Mouse (Mus musculus) intestine, embryonic 16.5 days (tissue): Measurements from ENCODE around the gene Pgm2l1. TPM values are rescaled to one million over a fixed set of nuclear protein-coding genes. Genes with fewer than 3 reads are reported as not detected.
"Not testable (repeated sequence)": the region's sequence is repeated elsewhere in the genome, so short reads cannot be mapped to it uniquely, and the experiment has no call there.

ENCODE experiments used
- ATAC-seq: fragments of 200-750 bp; cut with Nextera tagmentation; 2 replicates; pipeline ENCODE4 v1.8.0; 2017; ENCODE audit warnings: moderate TSS enrichment, moderate library complexity
- H3K27ac ChIP-seq: fragments of 300-500 bp; sonication (generic); 2 replicates; pipeline ENCODE4 v1.5.1; 2014; ENCODE audit warnings: mild to moderate bottlenecking, low read length
- H3K27me3 ChIP-seq: fragments of 300-500 bp; sonication (generic); replicated peaks from 2 replicates; pipeline ENCODE4 v1.6.1; 2014; ENCODE audit warnings: low read length, control low read depth, mixed read lengths; ENCODE audit not compliant: control insufficient read depth, insufficient read depth
- H3K36me3 ChIP-seq: fragments of 300-500 bp; sonication (generic); 2 replicates; pipeline ENCODE4 v1.6.1; 2014; ENCODE audit warnings: low read length, control low read depth; ENCODE audit not compliant: control insufficient read depth, insufficient read depth
- H3K4me1 ChIP-seq: fragments of 300-500 bp; sonication (generic); 2 replicates; pipeline ENCODE4 v1.6.1; 2014; ENCODE audit warnings: low read length, control low read depth, mixed read lengths; ENCODE audit not compliant: control insufficient read depth, insufficient read depth
- H3K4me2 ChIP-seq: fragments of 300-500 bp; sonication (generic); 2 replicates; pipeline ENCODE4 v1.6.1; 2014; ENCODE audit warnings: low read depth, low read length, control low read depth
- H3K4me3 ChIP-seq: fragments of 300-500 bp; sonication (generic); 2 replicates; pipeline ENCODE4 v1.5.1; 2014; ENCODE audit warnings: mild to moderate bottlenecking, low read length
- H3K9ac ChIP-seq: fragments of 300-500 bp; sonication (generic); 2 replicates; pipeline ENCODE4 v1.6.1; 2014; ENCODE audit warnings: low read depth, low read length
- H3K9me3 ChIP-seq: fragments of 300-500 bp; sonication (generic); 2 replicates; pipeline ENCODE4 v1.6.1; 2016; ENCODE audit warnings: low read length, control low read depth; ENCODE audit not compliant: control insufficient read depth
- WGBS: fragments of 180-500 bp; shearing (Covaris S2); extraction: QIAGEN DNeasy Blood & Tissue Kit; methylation state at CpG from one replicate; pipeline ENCODE4 v1.1.7; 2014; 5-methylcytosine and 5-hydroxymethylcytosine counted together
- polyA plus RNA-seq: library from polyadenylated mRNA; unstranded; fragments of >200 nt; fragmentation: Nextera tagmentation; extraction: Ambion mirVana; gene quantifications from 2 replicates; pipeline ENCODE4 v1.2.1, GENCODE M21; 2015

Gene Pgm2l1
- polyA plus RNA-seq, 1 experiment from 2014 or later, result 2.0 TPM

- no peak overlapping the region for H3K4me3 ChIP-seq
- H3K27ac ChIP-seq, result no peak overlapping the region
- no peak overlapping the region for H3K9ac ChIP-seq
- no peak for ATAC-seq
- no peak overlapping the region for H3K4me2 ChIP-seq
- H3K36me3 ChIP-seq, result no peaks in the 10 kb centered on the region
- H3K4me1 ChIP-seq, result no peaks in the 10 kb centered on the region
- WGBS, result 71% methylated on average over 1 of the region's 1 CpGs
- H3K9me3 ChIP-seq, result no peaks in the 10 kb centered on the region
- no peaks in the 10 kb centered on the region for H3K27me3 ChIP-seq
Observed at GRCm38 (mm10) chr7:100243007-100243406, 15.8 kb downstream of the Pgm2l1 start.

DNA sequence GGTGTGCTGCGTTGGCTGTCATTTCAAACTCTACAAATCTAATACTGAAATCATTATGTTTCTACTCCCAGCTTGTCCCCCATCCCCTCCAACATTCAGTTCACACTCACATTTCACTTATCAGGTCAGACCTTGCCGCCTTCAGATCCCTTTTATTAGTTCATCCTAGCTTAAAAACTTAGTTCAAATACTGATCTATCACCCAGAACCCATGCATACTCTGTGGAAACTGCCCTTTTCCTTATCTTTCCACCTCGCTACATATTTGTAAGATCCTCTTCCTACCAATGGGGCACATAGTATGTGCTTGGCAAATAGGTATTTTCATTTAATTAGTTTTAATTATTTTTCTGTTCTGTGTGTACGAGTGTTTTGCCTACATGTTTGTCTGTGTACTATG, 17.0 kb downstream of the Pgm2l1 start:
- H3K4me3 ChIP-seq, result no peak overlapping the region
- H3K9ac ChIP-seq, result no peak overlapping the region
- no peak for ATAC-seq
- H3K9me3 ChIP-seq, result no peaks in the 10 kb centered on the region
- no peaks in the 10 kb centered on the region for H3K36me3 ChIP-seq
- no peak overlapping the region for H3K27ac ChIP-seq
- no peaks in the 10 kb centered on the region for H3K4me1 ChIP-seq
- H3K4me2 ChIP-seq, result no peak overlapping the region
- no peaks in the 10 kb centered on the region for H3K27me3 ChIP-seq
- WGBS, result 86% methylated on average over 4 of the region's 4 CpGs

- no peaks in the 10 kb centered on the region for H3K9me3 ChIP-seq
- H3K27ac ChIP-seq, result no peak overlapping the region
- no peak overlapping the region for H3K4me2 ChIP-seq
- WGBS, result 91% methylated on average over 3 of the region's 3 CpGs
- no peak overlapping the region for H3K4me3 ChIP-seq
- H3K36me3 ChIP-seq, result no peaks in the 10 kb centered on the region
- no peaks in the 10 kb centered on the region for H3K4me1 ChIP-seq
- no peak for ATAC-seq
- H3K27me3 ChIP-seq, result no peaks in the 10 kb centered on the region
- H3K9ac ChIP-seq, result no peak overlapping the region
Observed at GRCm38 (mm10) chr7:100245176-100245575, 18.0 kb downstream of the Pgm2l1 start.

- ATAC-seq, result no peak
- Histone ChIP-seq H3K27me3 (no peaks in the 10 kb centered on the region), H3K4me1 (no peaks in the 10 kb centered on the region), H3K9me3 (no peaks in the 10 kb centered on the region), H3K9ac (no peak overlapping the region), H3K4me2 (no peak overlapping the region), H3K36me3 (no peaks in the 10 kb centered on the region), H3K4me3 (no peak overlapping the region), H3K27ac (no peak overlapping the region)
- 96% methylated on average over 5 of the region's 5 CpGs for WGBS
Observed at GRCm38 (mm10) chr7:100250667-100251066, 23.5 kb downstream of the Pgm2l1 start.

DNA sequence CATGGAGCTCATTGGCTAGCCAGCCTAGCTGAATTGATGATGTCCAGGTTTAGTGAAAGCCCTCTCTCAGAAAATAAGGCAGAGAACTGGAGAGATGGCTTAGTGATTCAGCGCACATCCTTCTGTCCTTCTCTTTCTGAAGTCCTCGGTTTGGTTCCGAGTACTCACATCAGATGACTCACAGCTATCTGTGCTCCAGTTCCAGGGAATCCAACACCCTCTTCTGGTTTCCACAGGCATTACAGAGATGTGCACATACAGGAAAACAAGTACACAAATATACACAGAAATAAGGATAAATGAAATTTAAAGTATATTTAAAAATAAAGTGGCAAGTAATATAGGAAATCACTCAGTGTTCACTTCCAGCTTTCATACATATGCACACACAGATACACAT, 35.2 kb downstream of the Pgm2l1 start:
- Histone ChIP-seq H3K4me2 (no peak overlapping the region), H3K9me3 (no peaks in the 10 kb centered on the region), H3K9ac (no peak overlapping the region), H3K27ac (no peak overlapping the region), H3K36me3 (no peaks in the 10 kb centered on the region), H3K27me3 (no peaks in the 10 kb centered on the region), H3K4me1 (no peaks in the 10 kb centered on the region), H3K4me3 (no peak overlapping the region)
- no peak for ATAC-seq
- 78% methylated on average over 3 of the region's 3 CpGs for WGBS

GRCm38 (mm10) chr7:100264934-100265333, 37.7 kb downstream of the Pgm2l1 start:
- ATAC-seq, H3K9ac ChIP-seq: not testable (repeated sequence)
- 56% methylated on average over 17 of the region's 17 CpGs for WGBS

DNA sequence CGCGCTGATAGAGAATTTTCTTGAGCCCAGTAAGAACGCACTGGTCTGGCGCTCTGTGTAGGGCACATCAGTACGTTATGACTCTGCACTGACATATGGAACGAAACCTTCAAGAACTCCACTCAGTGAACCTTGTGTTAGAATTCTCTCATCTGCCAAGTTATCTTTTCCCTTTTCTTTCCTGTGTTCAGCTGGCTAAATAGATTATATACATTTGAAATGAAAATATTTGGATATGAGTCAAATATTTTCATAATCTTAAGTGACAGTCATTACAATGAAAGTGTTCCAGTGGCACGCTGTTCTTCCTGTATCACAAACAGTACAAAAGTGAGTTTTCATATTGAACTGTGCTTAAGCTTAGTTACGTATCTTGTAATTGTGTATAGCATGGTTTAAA, 45.2 kb downstream of the Pgm2l1 start:
- no peaks in the 10 kb centered on the region for H3K36me3 ChIP-seq
- H3K27ac ChIP-seq, result no peak overlapping the region
- no peak overlapping the region for H3K4me2 ChIP-seq
- H3K4me3 ChIP-seq, result no peak overlapping the region
- no peaks in the 10 kb centered on the region for H3K4me1 ChIP-seq
- no peak overlapping the region for H3K9ac ChIP-seq
- no peaks in the 10 kb centered on the region for H3K9me3 ChIP-seq
- ATAC-seq, result no peak
- H3K27me3 ChIP-seq, result no peaks in the 10 kb centered on the region
- WGBS, result 82% methylated on average over 8 of the region's 8 CpGs

More at GRCm38 (mm10) chr7:100264934-100265333, 37.7 kb downstream of the Pgm2l1 start:
- H3K9me3 ChIP-seq, H3K36me3 ChIP-seq, H3K4me1 ChIP-seq, H3K27me3 ChIP-seq, H3K27ac ChIP-seq, H3K4me3 ChIP-seq, H3K4me2 ChIP-seq: not testable (repeated sequence)

- Histone ChIP-seq H3K4me3 (no peak overlapping the region), H3K4me1 (no peaks in the 10 kb centered on the region), H3K27ac (no peak overlapping the region), H3K4me2 (no peak overlapping the region), H3K27me3 (no peaks in the 10 kb centered on the region), H3K9ac (no peak overlapping the region), H3K9me3 (no peaks in the 10 kb centered on the region), H3K36me3 (no peaks in the 10 kb centered on the region)
- no peak for ATAC-seq
- WGBS, result 71% methylated on average over 6 of the region's 6 CpGs
Observed at GRCm38 (mm10) chr7:100274507-100274906, 47.3 kb downstream of the Pgm2l1 start.

GRCm38 (mm10) chr7:100276397-100276796, 49.2 kb downstream of the Pgm2l1 start:
- no peak overlapping the region for H3K4me3 ChIP-seq
- H3K9me3 ChIP-seq, result no peaks in the 10 kb centered on the region
- H3K36me3 ChIP-seq, result no peaks in the 10 kb centered on the region
- H3K4me1 ChIP-seq, result no peaks in the 10 kb centered on the region
- H3K9ac ChIP-seq, result no peak overlapping the region
- no peak overlapping the region for H3K4me2 ChIP-seq
- H3K27me3 ChIP-seq, result no peaks in the 10 kb centered on the region
- ATAC-seq, result no peak
- 47% methylated on average over 2 of the region's 2 CpGs for whole genome bisulfite sequencing
- H3K27ac ChIP-seq, result no peak overlapping the region

GRCm38 (mm10) chr7:100279803-100280202, 52.6 kb downstream of the Pgm2l1 start:
- Histone ChIP-seq H3K27me3 (0 out of 2 replicates have a peak, but pooled peaks cover 3% of the 10 kb centered on the region), H3K36me3 (no peaks in the 10 kb centered on the region), H3K9me3 (no peaks in the 10 kb centered on the region), H3K27ac (no peak overlapping the region), H3K4me1 (no peaks in the 10 kb centered on the region), H3K9ac (no peak overlapping the region), H3K4me3 (no peak overlapping the region), H3K4me2 (no peak overlapping the region)
- WGBS, result 2% methylated on average over 1 of the region's 1 CpGs
- no peak for ATAC-seq
